Mouse (Mus musculus) left cerebral cortex, postnatal 4 days (tissue): Measurements from ENCODE around the gene Cdk1. TPM values are rescaled to one million over a fixed set of nuclear protein-coding genes. Genes with fewer than 3 reads are reported as not detected.

Experiments used
- DNase-seq: peaks from one replicate; pipeline ENCODE4 v3.0.0-alpha.2; 2022
- intact Hi-C: fragments of 180-260 bp; cut with DNase I; formaldehyde crosslinking; loops from one replicate; pipeline ENCODE4 v1.15.1; 2025
- total RNA-seq, 2 experiments: library from RNA; stranded (reverse); gene quantifications; 2 replicates each; pipeline ENCODE4 v1.2.3; 2021

Cdk1 gene
- total RNA-seq, 2 experiments from 2014 or later: 14.8 to 15.1 TPM

- intact Hi-C loops: no loop called here
- DNase-seq: no peak
Observed at GRCm38 (mm10) chr10:69318514-69318913, 34.2 kb downstream of the Cdk1 start.

- intact Hi-C loops: no loop called here
- no peak for DNase-seq
Observed at GRCm38 (mm10) chr10:69313944-69314343, 38.8 kb downstream of the Cdk1 start.

- intact Hi-C loops: no loop called here
- no peak for DNase-seq
Observed at GRCm38 (mm10) chr10:69311867-69312266, 40.9 kb downstream of the Cdk1 start.

GRCm38 (mm10) chr10:69309109-69309508 is 43.6 kb downstream of the Cdk1 start:
- DNase-seq: no peak
- intact Hi-C loops: loop anchor here (10.0 kb wide), 1 partner anchor 124 kb away; no protein-coding TSS in a partner anchor

- peak; percentile 50 for DNase-seq
- intact Hi-C loops: loop anchor here (10.0 kb wide), 1 partner anchor 122 kb away; no protein-coding TSS in a partner anchor
Observed at GRCm38 (mm10) chr10:69307067-69307466, 45.7 kb downstream of the Cdk1 start.

GRCm38 (mm10) chr10:69306205-69306604 is 46.5 kb downstream of the Cdk1 start:
- DNase-seq: peak; percentile 33
- intact Hi-C loops: loop anchor here (10.0 kb wide), 1 partner anchor 121 kb away; no protein-coding TSS in a partner anchor

- intact Hi-C loops: loop anchor here (10.0 kb wide), 1 partner anchor 121 kb away; no protein-coding TSS in a partner anchor
- DNase-seq: no peak
Observed at GRCm38 (mm10) chr10:69305600-69305999, 47.1 kb downstream of the Cdk1 start.

- no peak for DNase-seq
- intact Hi-C loops: loop anchor here (10.0 kb wide), 1 partner anchor 120 kb away; no protein-coding TSS in a partner anchor
Observed at GRCm38 (mm10) chr10:69304819-69305218, 47.9 kb downstream of the Cdk1 start.

- no peak for DNase-seq
- intact Hi-C loops: loop anchor here (10.0 kb wide), 1 partner anchor 118 kb away; no protein-coding TSS in a partner anchor
Observed at GRCm38 (mm10) chr10:69302667-69303066, 50.1 kb downstream of the Cdk1 start.

GRCm38 (mm10) chr10:69299985-69300384 is 52.8 kb downstream of the Cdk1 start:
- intact Hi-C loops: loop anchor here (10.0 kb wide), 1 partner anchor 115 kb away; no protein-coding TSS in a partner anchor
- DNase-seq: no peak

- DNase-seq: no peak
- intact Hi-C loops: no loop called here
Observed at GRCm38 (mm10) chr10:69295919-69296318, 56.8 kb downstream of the Cdk1 start.

GRCm38 (mm10) chr10:69290736-69291135 is 62.0 kb downstream of the Cdk1 start:
- intact Hi-C loops: no loop called here
- no peak for DNase-seq

GRCm38 (mm10) chr10:69288720-69289119 is 64.0 kb downstream of the Cdk1 start:
- DNase-seq: no peak
- intact Hi-C loops: no loop called here

- intact Hi-C loops: no loop called here
- DNase-seq: no peak
Observed at GRCm38 (mm10) chr10:69288086-69288485, 64.7 kb downstream of the Cdk1 start.

- intact Hi-C loops: no loop called here
- no peak for DNase-seq
Observed at GRCm38 (mm10) chr10:69286939-69287338, 65.8 kb downstream of the Cdk1 start.

Other genes starting within 250 kb of the Cdk1 start
- 10 to 100 TPM; 24.5 to 24.6 TPM for gene Rhobtb1, start 201.5 kb downstream of the Cdk1 start, total RNA-seq
- gene A930033H14Rik, start 139.8 kb downstream of the Cdk1 start, total RNA-seq: 1 to 10 TPM; 6.2 to 6.5 TPM
- gene Ank3, start 45.8 kb upstream of the Cdk1 start, total RNA-seq: 100 to 1,000 TPM; 573 to 576 TPM